In genomic region chrX:21566669-21567068, GRCm38 (mm10) we compare ENCODE assay signal across 18 mouse cellular contexts.
DNase-seq lines count a peak whose midpoint lies in the region; ATAC-seq and TF ChIP-seq lines count a peak whose summit lies in the region.
"Had no signal": no experiment of that assay in that cellular context is flagged by ENCODE, and none has a peak within 500 bp of the region (broad histone marks: within the 10 kb centered on the region; RNA-seq: fewer than 3 reads in every experiment).

No protein-coding gene starts in this region.

- H3K4me2 ChIP-seq in lung, embryonic 14.5 days: no peak overlapping the region
- H3K4me2 ChIP-seq: forebrain, embryonic 12.5 days; hindbrain, embryonic 12.5 days; limb, embryonic 15.5 days; midbrain, embryonic 11.5 days; neural tube, embryonic 12.5 days; stomach, embryonic 15.5 days had no signal

- ATAC-seq in lung, embryonic 14.5 days (ENCODE audit: insufficient read depth): peak; percentile 35; the same call in 1 of the 2 replicates
- ATAC-seq in CD4-positive, CD25-positive, alpha-beta regulatory T cell, adult 4 months: no peak

- H3K9me3 ChIP-seq in lung, embryonic 14.5 days (ENCODE audit: low read depth, low read length): no peaks in the 10 kb centered on the region
- H3K9me3 ChIP-seq: forebrain, embryonic 12.5 days; G1E; hindbrain, embryonic 12.5 days; limb, embryonic 15.5 days; neural tube, embryonic 12.5 days; stomach, embryonic 15.5 days had no signal

- TF ChIP-seq CTCF in heart, adult 2 months (IDR thresholded peaks at IDR 0.05): no peak
- no peak for TF ChIP-seq CTCF in lung, embryonic 14.5 days (IDR thresholded peaks at IDR 0.05; ENCODE audit: low read depth)
- TF ChIP-seq CTCF in lung, adult 2 months (IDR thresholded peaks at IDR 0.05; ENCODE audit: insufficient read depth, low read length): no peak
- TF ChIP-seq CTCF in embryonic fibroblast, embryonic 13.5 days (IDR thresholded peaks at IDR 0.05; ENCODE audit: borderline replicate concordance, insufficient read depth, low read length): no peak

- no peaks in the 10 kb centered on the region for H3K4me1 ChIP-seq in heart, adult 2 months (ENCODE audit: control insufficient read depth, insufficient read depth, low read length)
- H3K4me1 ChIP-seq in lung, embryonic 14.5 days (ENCODE audit: insufficient read depth): no peaks in the 10 kb centered on the region
- no peaks in the 10 kb centered on the region for H3K4me1 ChIP-seq in lung, adult 2 months (ENCODE audit: control insufficient read depth, insufficient read depth, low read length)
- H3K4me1 ChIP-seq in embryonic fibroblast, embryonic 13.5 days (ENCODE audit: control insufficient read depth, insufficient read depth, low read length): peaks cover 3% of the 10 kb centered on the region; the same call in 1 of the 2 replicates
- H3K4me1 ChIP-seq: forebrain, embryonic 12.5 days; hindbrain, embryonic 12.5 days; limb, embryonic 15.5 days; neural tube, embryonic 12.5 days; stomach, embryonic 15.5 days had no signal

- DNase-seq in heart, adult 9 months (ENCODE audit: low spot score in 2 of 2): peak; percentile 18 to 55
- no peak for DNase-seq in heart, adult 2 months
- peak; percentile 59 for DNase-seq in lung, embryonic 14.5 days
- DNase-seq in lung, adult 2 months: no peak
- no peak for DNase-seq in embryo, embryonic 10 days (ENCODE audit: low spot score)
- DNase-seq: cerebellum, postnatal 10 days; kidney, postnatal 4 days; thymus, postnatal 14 days had no signal

- intact Hi-C loops in heart, adult 2 months (cut with DNase I): no loop called here

- no peak overlapping the region for H3K4me3 ChIP-seq in heart, adult 2 months
- no peak overlapping the region for H3K4me3 ChIP-seq in lung, embryonic 14.5 days (ENCODE audit: low read depth, low read length)
- H3K4me3 ChIP-seq in lung, adult 2 months (replicated peaks; ENCODE audit: extremely low read depth, low read depth, low read length): no peak overlapping the region
- H3K4me3 ChIP-seq in embryonic fibroblast, embryonic 13.5 days (ENCODE audit: insufficient read depth, low read length): no peak overlapping the region
- H3K4me3 ChIP-seq in macrophage (ENCODE audit: inconsistent target): no peak overlapping the region
- H3K4me3 ChIP-seq: forebrain, embryonic 12.5 days; hindbrain, embryonic 12.5 days; limb, embryonic 15.5 days; neural tube, embryonic 12.5 days; stomach, embryonic 15.5 days had no signal

- no peak for TF ChIP-seq POLR2A in heart, adult 2 months (IDR thresholded peaks at IDR 0.05; ENCODE audit: insufficient read depth, low read depth, low read length)
- TF ChIP-seq POLR2A in lung, adult 2 months (IDR thresholded peaks at IDR 0.05; ENCODE audit: borderline replicate concordance, extremely low read depth, low read depth, low read length): no peak
- TF ChIP-seq POLR2A in embryonic fibroblast, embryonic 13.5 days (IDR thresholded peaks at IDR 0.05; ENCODE audit: low read depth, low read length): no peak

- no peak overlapping the region; the same call in none of the 2 replicates for H3K27ac ChIP-seq in heart, adult 2 months
- H3K27ac ChIP-seq in lung, embryonic 14.5 days (ENCODE audit: low read depth): no peak overlapping the region; the same call in 1 of the 2 replicates
- H3K27ac ChIP-seq in embryonic fibroblast, embryonic 13.5 days (ENCODE audit: insufficient read depth, low read length): peak overlapping the region; percentile 83; the same call in 1 of the 2 replicates
- peak overlapping the region; percentile 63 for H3K27ac ChIP-seq in macrophage
- H3K27ac ChIP-seq: forebrain, embryonic 12.5 days; hindbrain, embryonic 12.5 days; limb, embryonic 15.5 days; neural tube, embryonic 12.5 days; stomach, embryonic 15.5 days had no signal

- no peaks in the 10 kb centered on the region for H3K27me3 ChIP-seq in heart, adult 2 months (ENCODE audit: control insufficient read depth, insufficient read depth, low read length)
- H3K27me3 ChIP-seq in lung, embryonic 14.5 days (ENCODE audit: insufficient read depth, low read length): no peaks in the 10 kb centered on the region
- H3K27me3 ChIP-seq: forebrain, embryonic 12.5 days; hindbrain, embryonic 12.5 days; limb, embryonic 15.5 days; neural tube, embryonic 12.5 days; stomach, embryonic 15.5 days had no signal

- no peak for TF ChIP-seq EP300 in heart, adult 2 months (IDR thresholded peaks at IDR 0.05; ENCODE audit: insufficient read depth, low read depth, low read length)

- no peak overlapping the region for H3K9ac ChIP-seq in heart, adult 2 months (ENCODE audit: low read depth, low read length)
- H3K9ac ChIP-seq in lung, embryonic 14.5 days: no peak overlapping the region
- H3K9ac ChIP-seq: forebrain, embryonic 12.5 days; hindbrain, embryonic 12.5 days; limb, embryonic 15.5 days; neural tube, embryonic 12.5 days; stomach, embryonic 15.5 days had no signal

- no peaks in the 10 kb centered on the region for H3K36me3 ChIP-seq in heart, adult 2 months (ENCODE audit: control insufficient read depth, insufficient read depth, low read length)
- no peaks in the 10 kb centered on the region for H3K36me3 ChIP-seq in lung, embryonic 14.5 days (ENCODE audit: insufficient read depth)
- H3K36me3 ChIP-seq in macrophage (ENCODE audit: inconsistent target): no peaks in the 10 kb centered on the region
- H3K36me3 ChIP-seq: forebrain, embryonic 12.5 days; G1E; hindbrain, embryonic 12.5 days; limb, embryonic 15.5 days; neural tube, embryonic 12.5 days; stomach, embryonic 15.5 days had no signal

- 34% methylated on average over 2 of the region's 2 CpGs for WGBS in heart, adult 2 months
- WGBS in lung, embryonic 14.5 days: 33% methylated on average over 2 of the region's 2 CpGs
- 31% methylated on average over 2 of the region's 2 CpGs for WGBS in lung, adult 2 months
- 6% methylated on average over 2 of the region's 2 CpGs for WGBS in macrophage (ENCODE audit: missing documents)

- H3K79me2 ChIP-seq in heart, adult 2 months (replicated peaks; ENCODE audit: control insufficient read depth, insufficient read depth, low read length): no peaks in the 10 kb centered on the region
- H3K79me2 ChIP-seq in macrophage (ENCODE audit: inconsistent target): no peaks in the 10 kb centered on the region

Comparison
In these comparisons a context has a peak if more than half of its experiments do, and no peak if none do; other contexts are left out.
1. DNase-seq: peak in heart, adult 9 months (2 of 2) and lung, embryonic 14.5 days (single experiment); none in heart, adult 2 months (0 of 2), lung, adult 2 months (single experiment) and embryo, embryonic 10 days (single experiment).
2. H3K27ac ChIP-seq: peak in embryonic fibroblast, embryonic 13.5 days (single experiment) and macrophage (single experiment); none in heart, adult 2 months (single experiment) and lung, embryonic 14.5 days (single experiment).